Mouse (Mus musculus) bone marrow, adult 2 months (tissue): ENCODE results near the gene Efna5.

Experiments
- CTCF ChIP-seq: fragments of 200-500 bp; IDR thresholded peaks from 2 replicates; pipeline ENCODE4 v1.5.1; 2011; ENCODE audit warnings: low read length, control low read depth; ENCODE audit not compliant: control insufficient read depth, insufficient read depth
- POLR2A ChIP-seq: fragments of 200-500 bp; IDR thresholded peaks from 2 replicates; pipeline ENCODE4 v1.6.1; 2011; ENCODE audit warnings: low read depth, mild to moderate bottlenecking, control low read depth, low read length, borderline replicate concordance; ENCODE audit not compliant: control insufficient read depth

DNA sequence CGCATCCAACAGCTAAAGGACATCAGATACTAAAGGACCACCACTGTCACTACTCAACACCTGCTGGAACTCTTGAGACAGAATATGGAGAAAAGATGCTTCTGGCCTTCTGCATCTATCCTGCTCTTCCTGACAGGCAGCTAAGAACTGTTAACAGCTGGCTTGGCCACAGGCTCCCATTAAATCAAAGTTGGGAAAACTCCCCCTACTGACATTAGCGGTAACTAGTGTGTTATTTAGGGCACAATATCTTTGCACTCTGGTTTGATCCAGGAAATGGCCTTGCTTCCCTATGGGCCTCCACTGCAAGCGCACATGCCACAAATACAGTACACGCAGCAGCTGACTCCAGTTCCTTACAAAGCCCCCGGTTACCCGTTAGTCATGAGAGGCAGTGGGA lies 266.0 kb downstream of the Efna5 start:
- TF ChIP-seq CTCF (no peak), POLR2A (no peak)
